Mouse (Mus musculus) neural tube, embryonic 14.5 days (tissue): ENCODE data around the gene Atp4b. TPM values are rescaled to one million over a fixed set of nuclear protein-coding genes. Genes with fewer than 3 reads are reported as not detected.
"Not testable (repeated sequence)": the region's sequence is repeated elsewhere in the genome, so short reads cannot be mapped to it uniquely, and the experiment has no call there.

ENCODE experiments used
- ATAC-seq: fragments of 200-750 bp; cut with Nextera tagmentation; 2 replicates; pipeline ENCODE4 v1.8.0; 2017; ENCODE audit warnings: low read depth, mild to moderate bottlenecking, moderate TSS enrichment, moderate library complexity
- H3K27ac ChIP-seq: fragments of 300-500 bp; sonication (generic); 2 replicates; pipeline ENCODE4 v1.5.1; 2014; ENCODE audit warnings: low read depth, mild to moderate bottlenecking, control low read depth, low read length, moderate library complexity, mixed read lengths
- H3K27me3 ChIP-seq: fragments of 300-500 bp; sonication (generic); 2 replicates; pipeline ENCODE4 v1.6.1; 2014; ENCODE audit warnings: low read length; ENCODE audit not compliant: control insufficient read depth, insufficient read depth
- H3K36me3 ChIP-seq: fragments of 300-500 bp; sonication (generic); 2 replicates; pipeline ENCODE4 v1.6.1; 2014; ENCODE audit warnings: low read length, mixed read lengths; ENCODE audit not compliant: control insufficient read depth, insufficient read depth
- H3K4me1 ChIP-seq: fragments of 300-500 bp; sonication (generic); 2 replicates; pipeline ENCODE4 v1.6.1; 2014; ENCODE audit warnings: low read length; ENCODE audit not compliant: control insufficient read depth, insufficient read depth
- H3K4me2 ChIP-seq: fragments of 300-500 bp; sonication (generic); 2 replicates; pipeline ENCODE4 v1.6.1; 2014; ENCODE audit warnings: mild to moderate bottlenecking, low read depth, low read length, control low read depth
- H3K4me3 ChIP-seq: fragments of 300-500 bp; sonication (generic); 2 replicates; pipeline ENCODE4 v1.5.1; 2014; ENCODE audit warnings: low read depth, low read length, control low read depth, mixed read lengths
- H3K9ac ChIP-seq: fragments of 300-500 bp; sonication (generic); replicated peaks from 2 replicates; pipeline ENCODE4 v1.6.1; 2014; ENCODE audit warnings: low read depth, mild to moderate bottlenecking, control low read depth, low read length, mixed read lengths
- H3K9me3 ChIP-seq: fragments of 300-500 bp; sonication (generic); 2 replicates; pipeline ENCODE4 v1.6.1; 2016; ENCODE audit warnings: low read length; ENCODE audit not compliant: control insufficient read depth
- WGBS: fragments of 180-500 bp; shearing (Covaris S2); extraction: QIAGEN DNeasy Blood & Tissue Kit; methylation state at CpG from one replicate; pipeline ENCODE4 v1.1.7; 2014; 5-methylcytosine and 5-hydroxymethylcytosine counted together
- polyA plus RNA-seq: library from polyadenylated mRNA; unstranded; fragments of >200 nt; fragmentation: Nextera tagmentation; extraction: Ambion mirVana; gene quantifications from 2 replicates; pipeline ENCODE4 v1.2.1, GENCODE M21; 2014

The Atp4b gene
- polyA plus RNA-seq, 1 experiment from 2014 or later: not detected

DNA sequence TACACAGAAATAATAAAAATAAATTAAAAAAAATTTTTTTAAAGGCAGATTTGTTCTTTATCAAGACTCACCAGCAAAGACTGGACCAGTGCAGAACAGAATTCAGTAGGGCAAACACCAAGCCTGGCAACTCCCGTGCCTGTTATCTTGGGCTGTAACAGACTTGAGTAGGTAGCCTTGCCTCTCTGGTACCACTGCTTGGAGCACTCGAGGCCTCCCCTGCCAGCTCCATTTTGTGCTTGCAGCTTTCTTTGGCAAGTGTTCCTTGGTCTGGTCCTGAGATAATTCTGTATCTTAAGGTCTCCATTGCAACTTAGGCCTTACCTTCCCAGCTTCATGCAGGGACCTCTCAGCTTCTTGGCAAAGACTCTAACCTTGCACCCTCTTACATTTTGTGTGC lies 54.3 kb downstream of the Atp4b start:
- no peak for ATAC-seq
- 0 out of 2 replicates have a peak, but pooled peaks cover 3% of the 10 kb centered on the region for H3K27me3 ChIP-seq
- H3K4me2 ChIP-seq: no peak overlapping the region
- H3K9ac ChIP-seq: no peak overlapping the region
- no peak overlapping the region for H3K4me3 ChIP-seq
- H3K4me1 ChIP-seq: peaks cover 8% of the 10 kb centered on the region; the same call in 1 of the 2 replicates
- no peak overlapping the region for H3K27ac ChIP-seq
- H3K9me3 ChIP-seq: no peaks in the 10 kb centered on the region
- 95% methylated on average over 2 of the region's 2 CpGs for WGBS
- peaks cover 27% of the 10 kb centered on the region for H3K36me3 ChIP-seq

DNA sequence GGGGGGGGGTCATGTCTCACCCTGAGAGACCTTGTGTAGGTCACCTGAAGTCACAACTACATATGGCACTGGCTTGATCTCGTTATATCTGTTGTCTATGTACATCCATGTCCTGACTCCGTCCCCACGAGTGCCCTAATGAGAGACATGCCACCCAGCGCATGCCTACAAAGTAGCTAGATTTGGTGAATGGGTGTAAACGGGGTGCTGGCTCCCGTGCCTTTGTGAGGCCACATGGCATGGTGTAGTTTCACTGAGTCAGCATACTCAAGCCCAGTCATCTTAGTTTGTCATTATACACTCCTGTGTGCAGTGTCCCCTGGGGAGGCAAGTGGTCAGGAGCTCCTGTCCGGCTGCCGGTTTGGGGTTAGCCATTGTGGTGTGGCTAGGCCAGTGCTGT lies 56.0 kb downstream of the Atp4b start:
- no peaks in the 10 kb centered on the region for H3K9me3 ChIP-seq
- 0 out of 2 replicates have a peak, but pooled peaks cover 3% of the 10 kb centered on the region for H3K27me3 ChIP-seq
- peaks cover 14% of the 10 kb centered on the region for H3K36me3 ChIP-seq
- no peak for ATAC-seq
- H3K4me3 ChIP-seq: no peak overlapping the region
- H3K4me1 ChIP-seq: peaks cover 8% of the 10 kb centered on the region; the same call in 1 of the 2 replicates
- no peak overlapping the region for H3K27ac ChIP-seq
- H3K4me2 ChIP-seq: no peak overlapping the region
- 92% methylated on average over 8 of the region's 8 CpGs for WGBS
- no peak overlapping the region for H3K9ac ChIP-seq

DNA sequence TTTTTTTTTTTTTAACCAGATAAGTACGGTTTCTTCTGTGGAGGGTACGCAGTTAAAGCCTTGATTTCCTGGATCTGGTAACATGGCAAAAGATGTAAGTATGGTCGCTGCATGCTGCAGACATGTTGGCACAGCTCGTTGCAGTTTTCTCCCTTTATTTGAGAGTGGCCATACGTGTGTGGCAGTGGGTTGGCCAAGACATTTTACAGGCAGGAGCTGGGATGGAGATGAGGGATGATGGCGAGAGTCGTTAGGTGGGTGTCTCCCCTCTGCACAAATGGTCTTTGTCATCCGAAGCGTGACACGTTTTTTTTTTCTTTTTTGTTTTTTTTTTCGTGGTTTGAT lies 57.0 kb downstream of the Atp4b start:
- H3K27me3 ChIP-seq: 0 out of 2 replicates have a peak, but pooled peaks cover 3% of the 10 kb centered on the region
- 6% methylated on average over 11 of the region's 11 CpGs for WGBS
- H3K4me3 ChIP-seq: peak overlapping the region; percentile 81
- no peaks in the 10 kb centered on the region for H3K9me3 ChIP-seq
- peak overlapping the region; percentile 86 for H3K4me2 ChIP-seq
- no peak for ATAC-seq
- peak overlapping the region; percentile 92; the same call in 1 of the 2 replicates for H3K9ac ChIP-seq
- H3K36me3 ChIP-seq: peaks cover 6% of the 10 kb centered on the region
- H3K4me1 ChIP-seq: peaks cover 8% of the 10 kb centered on the region; the same call in 1 of the 2 replicates
- peak overlapping the region; percentile 75; the same call in 1 of the 2 replicates for H3K27ac ChIP-seq

DNA sequence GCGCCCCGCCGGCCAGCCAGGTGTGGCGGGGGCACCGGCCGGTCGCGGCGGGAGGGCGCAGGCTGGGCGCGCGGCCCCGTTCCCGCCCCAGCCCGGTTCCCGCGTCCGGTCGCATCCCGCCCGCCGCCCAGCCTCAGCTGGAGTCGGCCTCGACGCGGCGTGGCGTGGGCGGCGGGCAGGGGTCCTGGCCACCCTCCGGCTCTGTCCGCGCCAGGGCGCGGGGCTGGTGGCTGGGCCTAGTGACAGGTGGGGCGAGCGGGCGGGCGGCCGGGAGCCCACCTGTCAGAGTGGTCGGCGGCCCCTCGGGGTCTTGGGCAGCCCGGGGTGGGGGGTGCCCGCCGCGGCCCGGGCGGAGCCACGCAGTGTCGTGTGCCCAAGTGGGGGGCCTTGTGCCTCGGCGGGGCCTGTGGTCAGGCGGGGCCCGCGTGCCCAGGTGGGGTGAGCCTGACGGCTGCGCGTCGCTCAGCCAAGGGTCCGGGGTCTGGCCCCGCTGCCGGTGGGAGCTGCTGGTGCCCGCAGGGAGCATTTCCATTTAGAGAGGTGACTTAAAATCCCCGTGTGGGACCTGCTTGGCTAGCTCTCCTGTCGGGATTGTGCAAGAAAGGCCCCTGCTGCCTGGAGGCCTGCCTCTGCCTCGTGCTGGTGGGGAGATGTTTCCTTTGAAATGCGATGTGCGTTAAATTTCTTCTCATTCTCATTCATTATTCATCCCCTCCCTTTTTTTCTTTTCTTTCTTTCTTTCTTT lies 57.6 kb downstream of the Atp4b start:
- Histone ChIP-seq H3K9me3 (no peaks in the 10 kb centered on the region), H3K27ac (peak overlapping the region; percentile 75), H3K9ac (peak overlapping the region; percentile 92), H3K4me3 (peak overlapping the region; percentile 81), H3K4me1 (peaks cover 8% of the 10 kb centered on the region; the same call in 1 of the 2 replicates), H3K36me3 (peaks cover 3% of the 10 kb centered on the region; the same call in 1 of the 2 replicates), H3K27me3 (0 out of 2 replicates have a peak, but pooled peaks cover 3% of the 10 kb centered on the region), H3K4me2 (peak overlapping the region; percentile 86)
- WGBS: 0% methylated on average over 21 of the region's 70 CpGs
- ATAC-seq: peak; percentile 54

DNA sequence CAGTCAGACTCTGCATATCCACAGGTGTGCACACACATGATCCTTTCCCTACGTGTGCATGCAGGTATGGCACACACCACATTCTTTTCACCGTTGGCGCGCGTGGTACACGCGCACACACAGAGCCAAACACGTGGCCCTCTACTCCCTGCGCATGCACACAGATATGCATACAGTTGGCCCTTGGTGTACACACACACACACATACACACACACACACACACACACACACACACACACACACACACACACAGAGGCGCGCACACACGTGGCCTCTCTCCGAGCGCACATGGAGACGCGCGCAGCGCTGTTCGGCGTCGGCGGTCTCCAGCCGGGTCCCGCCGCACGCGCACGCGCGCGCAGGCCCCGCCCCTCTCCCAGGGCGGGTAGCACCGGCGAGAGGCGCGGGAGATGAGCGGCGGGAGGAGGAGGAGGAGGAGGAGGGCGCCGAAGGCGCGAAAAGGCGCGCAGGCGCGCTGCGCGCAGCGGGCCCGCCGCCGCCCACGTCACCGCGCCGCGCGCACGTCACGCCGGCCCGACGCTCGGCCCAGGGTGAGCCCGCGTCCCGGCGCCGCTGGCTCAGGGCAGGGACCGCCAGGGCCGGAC lies 58.3 kb downstream of the Atp4b start, which contains the start of gene Tfdp1:
Gene Tfdp1, plus strand, starts transcription at position 497 of the 606 bp plus-strand sequence.
- Histone ChIP-seq H3K9ac (peak within 1 kb of the TSS; percentile 92), H3K4me1 (peaks cover 8% of the 10 kb centered on the region; the same call in 1 of the 2 replicates), H3K4me2 (peak within 1 kb of the TSS; percentile 86), H3K27me3 (0 out of 2 replicates have a peak, but pooled peaks cover 3% of the 10 kb centered on the region), H3K27ac (peak within 1 kb of the TSS; percentile 75), H3K4me3 (peak within 1 kb of the TSS; percentile 81), H3K9me3 (no peaks in the 10 kb centered on the region), H3K36me3 (peaks cover 3% of the 10 kb centered on the region; the same call in 1 of the 2 replicates)
- ATAC-seq: peak; percentile 94
- WGBS: 1% methylated on average over 35 of the region's 72 CpGs

DNA sequence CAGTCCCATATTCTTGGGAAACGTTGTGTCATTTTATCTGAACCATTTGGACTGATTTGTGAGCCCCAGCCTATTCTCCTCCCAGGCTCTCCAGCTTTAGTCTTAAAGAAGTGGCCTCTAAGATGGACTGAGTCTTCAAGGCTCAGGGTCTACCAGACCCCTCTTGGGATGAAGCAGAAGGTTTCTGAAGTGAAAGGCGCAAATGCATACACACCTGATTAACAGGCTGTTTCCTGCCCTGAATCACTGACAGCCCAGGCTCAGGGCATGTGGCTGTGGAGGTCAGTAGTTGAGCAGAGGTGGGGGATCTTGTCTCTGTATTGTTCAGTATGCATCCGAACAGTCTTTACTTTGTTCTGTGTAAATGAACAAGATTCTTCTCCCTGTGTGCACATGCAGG lies 58.9 kb downstream of the Atp4b start:
- 0 out of 2 replicates have a peak overlapping the region, but pooled peaks have one; percentile 75 for H3K27ac ChIP-seq
- no peak overlapping the region for H3K9ac ChIP-seq

DNA sequence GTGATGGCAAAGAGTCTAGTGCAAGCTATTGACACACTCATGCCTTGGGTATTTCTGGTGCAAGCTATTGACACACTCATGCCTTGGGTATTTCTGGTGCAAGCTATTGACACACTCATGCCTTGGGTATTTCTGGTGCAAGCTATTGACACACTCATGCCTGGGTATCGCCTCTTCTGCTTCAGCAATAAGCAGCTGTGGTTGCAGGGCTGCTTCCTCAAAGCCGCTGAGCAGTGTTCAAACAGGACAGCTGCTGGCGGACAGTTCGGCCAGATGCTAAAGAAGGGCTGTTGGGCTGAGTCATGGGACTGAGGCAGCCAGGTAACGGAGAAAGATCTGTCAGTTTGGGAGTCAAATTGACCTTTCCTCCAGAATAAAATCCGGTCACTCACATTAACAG lies 59.4 kb downstream of the Atp4b start:
- H3K4me1 ChIP-seq, H3K27ac ChIP-seq, H3K4me3 ChIP-seq, H3K9ac ChIP-seq, H3K36me3 ChIP-seq, H3K9me3 ChIP-seq, ATAC-seq, H3K27me3 ChIP-seq, H3K4me2 ChIP-seq: not testable (repeated sequence)
- 95% methylated on average over 6 of the region's 6 CpGs for WGBS

More for the DNA sequence above, 58.9 kb downstream of the Atp4b start:
- Histone ChIP-seq H3K4me2 (peak overlapping the region; percentile 86), H3K36me3 (no peaks in the 10 kb centered on the region; the same call in 1 of the 2 replicates), H3K4me3 (no peak overlapping the region), H3K4me1 (peaks cover 8% of the 10 kb centered on the region; the same call in 1 of the 2 replicates), H3K9me3 (no peaks in the 10 kb centered on the region), H3K27me3 (0 out of 2 replicates have a peak, but pooled peaks cover 3% of the 10 kb centered on the region)
- ATAC-seq: peak; percentile 6; the same call in 1 of the 2 replicates
- WGBS: 79% methylated on average over 3 of the region's 3 CpGs
